Mouse (Mus musculus) hindbrain, embryonic 13.5 days (tissue): ENCODE results near the gene Tyrp1. TPM values are rescaled to one million over a fixed set of nuclear protein-coding genes. Genes with fewer than 3 reads are reported as not detected.
A peak's percentile ranks its signal among the peaks of the same experiment; 100 is the strongest.

Source experiments
- ATAC-seq: fragments of 200-750 bp; cut with Nextera tagmentation; 2 replicates; pipeline ENCODE4 v1.8.0; 2017; ENCODE audit warnings: moderate TSS enrichment; ENCODE audit not compliant: low FRiP score
- H3K27ac ChIP-seq: fragments of 300-500 bp; sonication (generic); 2 replicates; pipeline ENCODE4 v1.5.1; 2015; ENCODE audit warnings: inconsistent platforms, mild to moderate bottlenecking, moderate library complexity
- H3K27me3 ChIP-seq: fragments of 300-500 bp; sonication (generic); 2 replicates; pipeline ENCODE4 v1.6.1; 2015; ENCODE audit warnings: mild to moderate bottlenecking, inconsistent platforms
- H3K36me3 ChIP-seq: fragments of 300-500 bp; sonication (generic); 2 replicates; pipeline ENCODE4 v1.6.1; 2015; ENCODE audit warnings: mild to moderate bottlenecking, inconsistent platforms
- H3K4me1 ChIP-seq: fragments of 300-500 bp; sonication (generic); replicated peaks from 2 replicates; pipeline ENCODE4 v1.6.1; 2015; ENCODE audit warnings: inconsistent platforms
- H3K4me2 ChIP-seq: fragments of 300-500 bp; sonication (generic); 2 replicates; pipeline ENCODE4 v1.6.1; 2015; ENCODE audit warnings: inconsistent platforms, mild to moderate bottlenecking, moderate library complexity
- H3K4me3 ChIP-seq: fragments of 300-500 bp; sonication (generic); 2 replicates; pipeline ENCODE4 v1.5.1; 2015; ENCODE audit warnings: mild to moderate bottlenecking, inconsistent platforms
- H3K9ac ChIP-seq: fragments of 300-500 bp; sonication (generic); 2 replicates; pipeline ENCODE4 v1.6.1; 2015; ENCODE audit warnings: mild to moderate bottlenecking, inconsistent platforms
- H3K9me3 ChIP-seq: fragments of 300-500 bp; sonication (generic); 2 replicates; pipeline ENCODE4 v1.6.1; 2016; ENCODE audit warnings: inconsistent platforms
- WGBS: fragments of 180-500 bp; shearing (Covaris S2); methylation state at CpG from one replicate; pipeline ENCODE4 v1.1.7; 2015; 5-methylcytosine and 5-hydroxymethylcytosine counted together
- polyA plus RNA-seq: library from polyadenylated mRNA; unstranded; fragments of >200 nt; fragmentation: Nextera tagmentation; extraction: Ambion mirVana; gene quantifications from 2 replicates; pipeline ENCODE4 v1.2.1, GENCODE M21; 2015

Gene Tyrp1
- polyA plus RNA-seq, 1 experiment from 2014 or later: 0.25 TPM

DNA sequence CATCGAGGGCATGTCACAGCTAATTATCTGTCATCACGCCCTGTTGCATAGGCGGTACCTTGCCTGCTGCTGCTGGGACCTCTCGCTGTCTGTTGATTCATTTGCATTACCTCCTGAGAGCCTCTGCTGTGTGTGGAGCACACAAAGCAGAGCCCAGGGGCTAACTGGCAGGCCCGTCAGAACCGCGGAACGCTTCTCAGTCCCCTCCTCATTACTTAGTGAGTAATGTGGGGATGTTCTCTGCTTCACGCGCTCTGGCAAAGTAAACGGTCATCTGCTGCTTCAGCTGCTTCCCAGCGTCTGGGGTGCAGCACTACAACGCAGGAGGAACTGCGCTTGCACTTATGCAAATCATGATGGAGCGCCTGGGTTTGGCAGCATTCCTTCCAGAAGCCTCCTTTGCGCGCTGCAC lies 30.6 kb downstream of the Tyrp1 start:
- ATAC-seq: peak; percentile 87
- Histone ChIP-seq H3K36me3 (no peaks in the 10 kb centered on the region), H3K4me1 (peaks cover 6% of the 10 kb centered on the region), H3K27ac (peak overlapping the region; percentile 52), H3K9me3 (no peaks in the 10 kb centered on the region), H3K4me2 (peak overlapping the region; percentile 69), H3K27me3 (no peaks in the 10 kb centered on the region), H3K9ac (peak overlapping the region; percentile 67), H3K4me3 (peak overlapping the region; percentile 39)
- under 1% methylated on average over 17 of the region's 17 CpGs for WGBS

DNA sequence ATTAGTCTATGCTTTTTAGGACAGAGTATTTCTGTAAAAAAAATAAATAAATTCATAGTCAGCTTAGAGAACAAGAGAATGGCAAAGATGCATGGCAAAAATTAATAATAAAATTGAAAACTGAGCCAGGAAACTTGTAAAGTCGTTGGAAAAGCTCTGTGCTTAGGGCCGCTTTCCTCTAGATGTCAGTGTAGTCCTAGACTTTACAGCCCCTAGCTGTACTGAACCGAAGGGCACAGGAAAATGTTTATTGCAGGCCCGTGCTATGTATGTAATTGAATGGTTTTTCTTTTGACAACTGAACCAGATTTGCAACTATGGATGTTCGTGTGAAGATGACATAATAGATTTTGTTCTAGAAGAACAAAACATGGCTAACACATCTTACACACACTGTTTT lies 32.1 kb downstream of the Tyrp1 start:
- H3K9me3 ChIP-seq: no peaks in the 10 kb centered on the region
- no peak overlapping the region for H3K27ac ChIP-seq
- ATAC-seq: peak; percentile 71

DNA sequence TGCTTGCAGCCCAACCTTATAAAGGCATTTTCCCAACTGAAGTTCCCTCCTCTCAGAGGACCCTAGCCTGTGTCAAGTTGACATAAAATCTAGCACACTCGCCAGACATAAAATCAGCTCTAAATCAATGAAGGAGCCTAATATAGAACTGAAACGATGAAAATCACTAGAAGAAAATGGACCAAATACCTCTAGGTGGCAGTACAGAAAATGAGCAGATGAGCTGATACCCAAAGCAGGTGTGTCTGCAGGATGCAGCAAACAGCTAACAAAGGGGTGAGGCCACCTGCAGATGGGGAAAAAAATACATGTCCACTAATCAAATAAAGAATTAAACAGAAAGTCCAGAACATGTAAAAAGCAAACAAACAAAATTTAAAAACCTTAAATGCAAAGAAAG lies 35.7 kb downstream of the Tyrp1 start:
- no peaks in the 10 kb centered on the region for H3K36me3 ChIP-seq
- H3K27me3 ChIP-seq: no peaks in the 10 kb centered on the region
- no peak overlapping the region for H3K9ac ChIP-seq
- ATAC-seq: no peak
- H3K4me3 ChIP-seq: no peak overlapping the region
- no peaks in the 10 kb centered on the region for H3K9me3 ChIP-seq
- H3K4me2 ChIP-seq: no peak overlapping the region
- H3K27ac ChIP-seq: no peak overlapping the region
- H3K4me1 ChIP-seq: peaks cover 3% of the 10 kb centered on the region
- WGBS: 65% methylated on average over 2 of the region's 2 CpGs

More for the DNA sequence above, 32.1 kb downstream of the Tyrp1 start:
- H3K4me3 ChIP-seq: no peak overlapping the region
- no peak overlapping the region for H3K9ac ChIP-seq
- 24% methylated on average over 5 of the region's 5 CpGs for WGBS
- H3K4me2 ChIP-seq: no peak overlapping the region
- peaks cover 6% of the 10 kb centered on the region for H3K4me1 ChIP-seq
- H3K36me3 ChIP-seq: no peaks in the 10 kb centered on the region
- H3K27me3 ChIP-seq: no peaks in the 10 kb centered on the region

DNA sequence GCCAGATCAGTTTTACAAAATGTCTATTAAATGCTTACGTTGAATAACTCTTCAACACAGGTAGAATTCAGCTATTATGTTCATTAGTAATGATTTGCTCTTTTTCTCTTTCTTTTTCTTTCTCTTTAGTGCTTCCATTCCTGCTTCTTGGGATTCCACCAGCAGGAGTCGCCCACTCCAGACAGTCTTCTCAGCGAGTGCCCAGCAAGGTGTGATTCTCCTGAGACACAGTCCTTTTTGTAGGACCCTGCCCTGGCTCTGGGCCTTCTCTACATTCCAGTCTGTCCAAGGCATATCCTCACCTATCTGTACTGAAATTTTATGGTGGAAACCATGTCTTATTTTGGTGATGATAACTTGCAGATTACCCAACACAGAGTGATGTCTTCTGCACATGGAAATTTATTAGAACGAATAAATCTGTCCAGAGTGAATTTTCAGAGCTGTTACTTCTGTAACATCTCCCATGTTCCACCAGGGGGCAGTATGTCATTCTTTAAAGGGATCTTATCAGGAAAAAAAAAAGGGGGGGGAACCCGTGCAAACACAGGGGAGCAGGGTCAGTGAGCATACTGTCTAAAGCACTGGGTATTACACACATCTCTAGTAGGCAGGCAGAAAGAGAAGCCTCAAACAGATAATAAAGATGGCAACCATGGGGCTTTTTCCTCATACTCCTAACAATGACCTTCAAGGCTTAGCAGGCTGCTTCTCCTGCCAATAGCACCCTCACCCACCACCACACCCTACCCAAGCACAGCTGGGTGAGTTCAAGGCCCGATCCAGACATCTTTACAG lies 39.1 kb downstream of the Tyrp1 start:
- H3K9ac ChIP-seq: no peak overlapping the region
- no peak for ATAC-seq
- no peaks in the 10 kb centered on the region for H3K9me3 ChIP-seq
- no peak overlapping the region for H3K4me2 ChIP-seq
- H3K4me3 ChIP-seq: no peak overlapping the region
- H3K27me3 ChIP-seq: no peaks in the 10 kb centered on the region
- H3K36me3 ChIP-seq: no peaks in the 10 kb centered on the region
- H3K4me1 ChIP-seq: no peaks in the 10 kb centered on the region
- H3K27ac ChIP-seq: no peak overlapping the region
- 40% methylated on average over 6 of the region's 6 CpGs for WGBS

DNA sequence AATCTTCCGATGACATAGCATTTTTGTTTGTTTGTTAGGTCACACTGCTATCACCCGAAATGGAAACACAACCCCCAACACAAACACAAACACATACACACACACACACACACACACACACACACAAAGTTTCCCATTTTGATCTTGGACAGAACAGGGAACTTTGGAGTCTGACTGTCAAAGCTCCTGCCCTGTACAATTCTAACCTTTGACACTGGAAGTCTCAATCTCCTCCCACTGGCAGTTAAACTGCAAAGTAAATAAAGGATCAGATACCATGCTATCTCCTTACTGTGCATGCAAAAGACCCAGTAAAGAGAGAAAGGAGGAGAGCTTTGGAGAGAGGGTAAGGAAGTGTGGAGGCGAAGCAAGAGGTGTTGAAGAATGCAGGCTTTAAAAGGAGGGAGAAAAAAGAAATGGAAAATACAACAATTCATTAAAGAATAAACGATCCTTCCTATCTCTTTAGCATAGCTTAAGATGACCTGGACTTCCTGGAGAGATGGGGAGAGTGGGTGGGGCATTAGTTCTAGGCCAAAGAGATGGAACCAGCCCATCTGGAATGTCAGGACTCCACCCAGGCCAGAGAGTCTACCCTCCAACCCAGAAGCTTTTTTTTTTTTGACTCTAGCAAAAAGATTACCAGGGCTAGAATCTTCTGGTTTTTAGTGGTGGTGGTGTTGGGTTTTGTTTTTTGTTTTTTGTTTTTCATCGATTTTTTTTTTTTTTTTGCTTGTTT lies 40.4 kb downstream of the Tyrp1 start:
- Histone ChIP-seq H3K4me2 (no peak overlapping the region), H3K9ac (no peak overlapping the region), H3K36me3 (no peaks in the 10 kb centered on the region), H3K27me3 (no peaks in the 10 kb centered on the region), H3K4me3 (no peak overlapping the region), H3K4me1 (no peaks in the 10 kb centered on the region), H3K27ac (no peak overlapping the region), H3K9me3 (no peaks in the 10 kb centered on the region)
- no peak for ATAC-seq
- WGBS: 61% methylated on average over 5 of the region's 5 CpGs

DNA sequence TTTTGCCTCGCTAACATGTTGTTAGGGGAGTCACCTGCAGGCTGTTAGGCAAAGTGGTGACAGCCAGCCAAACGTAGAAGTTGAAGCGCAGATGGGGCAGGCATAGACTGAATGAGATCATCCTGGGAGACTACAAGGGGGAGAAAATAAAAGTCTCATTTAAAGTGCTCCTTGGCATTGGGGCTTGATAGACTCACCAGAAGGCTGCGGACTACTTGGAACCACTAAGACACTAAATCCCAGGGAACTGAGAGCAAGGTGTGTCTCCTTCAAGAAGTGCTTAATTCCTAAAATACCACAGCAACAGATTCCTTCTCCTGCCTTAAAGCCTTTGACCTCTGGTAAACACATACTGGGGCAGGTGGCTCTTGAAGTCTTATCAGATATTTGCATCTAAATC lies 41.1 kb downstream of the Tyrp1 start:
- WGBS: 72% methylated on average over 4 of the region's 4 CpGs

DNA sequence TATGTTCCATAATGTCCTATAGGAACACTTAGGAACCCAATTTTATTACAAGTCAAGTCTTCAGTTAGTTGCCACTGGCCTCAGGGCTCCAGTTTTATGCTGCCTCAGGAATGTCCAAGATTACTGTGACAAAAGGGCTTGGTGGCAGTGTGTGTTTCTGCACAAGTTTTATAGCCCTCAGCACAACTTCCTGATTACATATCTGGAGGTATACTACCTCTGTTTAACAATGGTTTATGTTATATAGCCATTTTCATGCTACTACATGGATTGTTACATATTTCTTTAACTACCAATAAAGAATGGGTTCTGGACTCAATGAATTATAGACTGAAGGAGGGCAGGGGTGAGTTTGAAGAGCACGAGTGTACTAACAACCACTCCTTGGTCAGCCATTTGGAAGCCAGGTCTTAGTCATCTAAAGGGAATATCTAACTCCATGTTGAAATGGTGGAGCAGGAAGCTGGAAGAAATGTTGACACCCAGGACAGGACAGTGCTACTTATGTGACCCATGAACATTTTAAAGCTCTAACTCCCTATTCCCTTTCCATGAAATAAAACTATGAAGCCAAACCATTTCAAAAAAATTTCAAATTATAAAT lies 48.2 kb downstream of the Tyrp1 start:
- H3K4me2 ChIP-seq: no peak overlapping the region
- no peak overlapping the region for H3K27ac ChIP-seq
- H3K4me3 ChIP-seq: no peak overlapping the region
- H3K27me3 ChIP-seq: no peaks in the 10 kb centered on the region
- no peaks in the 10 kb centered on the region for H3K4me1 ChIP-seq
- no peaks in the 10 kb centered on the region for H3K36me3 ChIP-seq
- no peak overlapping the region for H3K9ac ChIP-seq
- H3K9me3 ChIP-seq: no peaks in the 10 kb centered on the region
- WGBS: 98% methylated on average over 1 of the region's 1 CpGs
- no peak for ATAC-seq

More for the DNA sequence above, 41.1 kb downstream of the Tyrp1 start:
- H3K4me1 ChIP-seq: no peaks in the 10 kb centered on the region
- H3K36me3 ChIP-seq: no peaks in the 10 kb centered on the region
- no peak overlapping the region for H3K4me3 ChIP-seq
- no peak overlapping the region for H3K27ac ChIP-seq
- no peak overlapping the region for H3K9ac ChIP-seq
- no peak for ATAC-seq
- no peak overlapping the region for H3K4me2 ChIP-seq
- H3K9me3 ChIP-seq: no peaks in the 10 kb centered on the region
- H3K27me3 ChIP-seq: no peaks in the 10 kb centered on the region

DNA sequence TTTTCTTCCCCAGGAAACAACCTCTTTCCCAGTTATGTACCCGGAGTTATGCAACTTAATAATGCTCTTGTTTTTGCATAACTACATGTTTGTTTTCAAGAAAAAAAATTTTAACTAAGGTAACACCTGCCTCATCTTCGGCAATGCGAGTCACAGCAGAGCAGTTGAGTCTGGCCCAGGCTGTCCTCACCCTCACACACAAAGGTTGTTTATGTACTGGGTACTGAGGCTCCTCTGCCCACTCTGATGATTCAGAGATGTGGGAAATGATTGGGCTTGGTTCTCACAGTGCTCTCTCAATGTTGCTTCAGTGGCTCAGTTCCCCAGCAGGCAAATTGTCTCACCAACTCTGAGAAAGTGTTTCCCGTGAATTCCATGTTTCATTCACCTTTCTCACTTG lies 52.7 kb downstream of the Tyrp1 start:
- Histone ChIP-seq H3K27ac (no peak overlapping the region), H3K9ac (no peak overlapping the region), H3K36me3 (no peaks in the 10 kb centered on the region), H3K9me3 (no peaks in the 10 kb centered on the region), H3K27me3 (no peaks in the 10 kb centered on the region), H3K4me3 (no peak overlapping the region), H3K4me1 (no peaks in the 10 kb centered on the region), H3K4me2 (no peak overlapping the region)
- 83% methylated on average over 4 of the region's 4 CpGs for WGBS
- ATAC-seq: no peak

DNA sequence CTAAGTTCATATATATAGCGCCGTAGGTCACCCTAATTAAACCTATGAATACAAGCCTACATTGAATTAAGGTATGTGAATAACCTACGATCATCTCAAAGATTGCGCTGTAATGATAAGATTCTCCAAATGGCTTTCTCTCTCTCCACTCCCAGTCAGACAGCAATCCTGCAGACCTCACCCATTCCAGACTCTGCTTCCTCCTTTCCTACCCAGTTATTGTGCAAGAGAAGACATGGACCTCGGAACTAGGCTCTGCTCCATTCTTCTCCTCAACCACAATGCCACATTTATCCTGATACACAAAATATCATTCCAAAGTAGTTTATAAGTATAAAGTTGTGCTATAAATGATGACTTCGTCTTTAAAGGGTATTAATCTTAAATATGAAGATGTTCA lies 57.1 kb downstream of the Tyrp1 start:
- H3K9me3 ChIP-seq: no peaks in the 10 kb centered on the region
- WGBS: 97% methylated on average over 6 of the region's 6 CpGs

DNA sequence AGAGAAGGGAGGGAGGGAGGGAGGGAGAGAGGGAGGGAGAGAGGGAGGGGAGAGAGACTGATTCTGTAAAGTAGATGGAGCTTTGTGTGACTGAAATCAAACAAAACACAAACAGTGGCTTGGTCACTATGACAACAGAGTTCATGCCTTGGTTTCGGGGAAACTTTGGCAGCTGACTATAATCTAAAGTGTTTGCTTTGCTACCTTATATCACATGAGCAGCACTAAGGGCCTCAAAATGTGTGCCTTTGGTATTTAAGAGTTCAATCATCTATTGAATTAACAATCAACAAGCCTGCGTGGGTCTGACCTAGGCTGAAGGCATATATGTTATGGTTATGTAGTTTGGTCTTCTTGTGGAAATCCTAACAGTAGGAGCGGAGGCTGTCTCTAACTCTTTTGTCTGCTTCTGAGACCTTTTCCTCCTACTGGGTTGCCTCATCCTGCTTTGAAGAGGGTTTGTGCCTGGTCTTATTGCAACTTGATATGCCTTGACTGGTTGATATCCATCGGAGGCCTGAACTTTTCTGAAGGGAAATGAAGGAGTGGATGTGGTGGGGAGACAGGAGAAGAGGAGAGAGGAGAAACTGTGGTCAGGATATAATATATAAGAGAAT lies 61.5 kb downstream of the Tyrp1 start:
- no peaks in the 10 kb centered on the region for H3K27me3 ChIP-seq
- no peak overlapping the region for H3K9ac ChIP-seq
- H3K27ac ChIP-seq: no peak overlapping the region
- H3K4me2 ChIP-seq: no peak overlapping the region
- ATAC-seq: no peak
- H3K4me1 ChIP-seq: no peaks in the 10 kb centered on the region
- no peak overlapping the region for H3K4me3 ChIP-seq
- H3K9me3 ChIP-seq: no peaks in the 10 kb centered on the region
- 67% methylated on average over 4 of the region's 4 CpGs for WGBS
- no peaks in the 10 kb centered on the region for H3K36me3 ChIP-seq

More for the DNA sequence above, 57.1 kb downstream of the Tyrp1 start:
- H3K4me2 ChIP-seq: no peak overlapping the region
- H3K27ac ChIP-seq: no peak overlapping the region
- no peak overlapping the region for H3K4me3 ChIP-seq
- H3K36me3 ChIP-seq: no peaks in the 10 kb centered on the region
- no peaks in the 10 kb centered on the region for H3K27me3 ChIP-seq
- no peak for ATAC-seq
- no peak overlapping the region for H3K9ac ChIP-seq
- no peaks in the 10 kb centered on the region for H3K4me1 ChIP-seq
